Mouse (Mus musculus): ENCODE measurements around the gene Tcf7l2. TPM values are rescaled to one million over a fixed set of nuclear protein-coding genes. Genes with fewer than 3 reads are reported as not detected.

Gene Tcf7l2
- total and polyA plus RNA-seq, 2 experiments, result 3.2 to 14.6 TPM

DNA sequence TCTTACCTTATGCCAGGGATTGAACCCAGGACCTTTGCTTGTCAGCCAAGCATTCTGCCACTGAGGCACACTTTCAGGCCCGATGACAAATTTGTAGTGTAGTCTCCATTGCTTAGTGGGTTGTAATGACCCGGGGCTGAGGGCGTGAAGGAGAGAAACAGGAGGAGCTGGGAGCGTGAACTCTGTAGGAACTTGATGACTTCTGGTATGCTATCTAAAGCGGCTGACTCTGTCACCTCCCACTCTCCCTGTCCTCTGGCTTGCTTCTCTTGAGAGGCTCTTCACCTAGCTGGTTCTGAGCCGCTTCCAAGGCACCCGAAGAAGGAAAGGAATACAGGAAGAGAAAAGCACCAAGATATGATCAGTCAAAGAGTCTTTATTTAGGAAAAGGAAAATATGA lies 100.4 kb downstream of the Tcf7l2 start:
- Histone ChIP-seq H3K9ac (ENCODE audit: low read depth, low read length) (no peak overlapping the region), H3K36me3 (ENCODE audit: control insufficient read depth, insufficient read depth, low read length) (no peaks in the 10 kb centered on the region), H3K4me1 (ENCODE audit: control insufficient read depth, insufficient read depth, low read length) (peaks cover 31% of the 10 kb centered on the region), H3K27me3 (ENCODE audit: control insufficient read depth, insufficient read depth, low read length) (no peaks in the 10 kb centered on the region), H3K27ac (replicated peaks; ENCODE audit: insufficient read depth, low read depth, low read length) (no peak overlapping the region), H3K79me2 (ENCODE audit: control insufficient read depth, insufficient read depth, low read length) (peaks cover 18% of the 10 kb centered on the region), H3K4me3 (ENCODE audit: insufficient read depth, low read depth, low read length) (no peak overlapping the region)
- TF ChIP-seq POLR2A (IDR thresholded peaks at IDR 0.05; ENCODE audit: extremely low read depth, insufficient read depth, low read length) (no peak), CTCF (IDR thresholded peaks at IDR 0.05; ENCODE audit: low read depth, low read length) (no peak)
- DNase-seq (ENCODE audit: extremely low read depth, low read depth, low spot score), result no peak
- WGBS, result 59% methylated on average over 7 of the region's 7 CpGs

DNA sequence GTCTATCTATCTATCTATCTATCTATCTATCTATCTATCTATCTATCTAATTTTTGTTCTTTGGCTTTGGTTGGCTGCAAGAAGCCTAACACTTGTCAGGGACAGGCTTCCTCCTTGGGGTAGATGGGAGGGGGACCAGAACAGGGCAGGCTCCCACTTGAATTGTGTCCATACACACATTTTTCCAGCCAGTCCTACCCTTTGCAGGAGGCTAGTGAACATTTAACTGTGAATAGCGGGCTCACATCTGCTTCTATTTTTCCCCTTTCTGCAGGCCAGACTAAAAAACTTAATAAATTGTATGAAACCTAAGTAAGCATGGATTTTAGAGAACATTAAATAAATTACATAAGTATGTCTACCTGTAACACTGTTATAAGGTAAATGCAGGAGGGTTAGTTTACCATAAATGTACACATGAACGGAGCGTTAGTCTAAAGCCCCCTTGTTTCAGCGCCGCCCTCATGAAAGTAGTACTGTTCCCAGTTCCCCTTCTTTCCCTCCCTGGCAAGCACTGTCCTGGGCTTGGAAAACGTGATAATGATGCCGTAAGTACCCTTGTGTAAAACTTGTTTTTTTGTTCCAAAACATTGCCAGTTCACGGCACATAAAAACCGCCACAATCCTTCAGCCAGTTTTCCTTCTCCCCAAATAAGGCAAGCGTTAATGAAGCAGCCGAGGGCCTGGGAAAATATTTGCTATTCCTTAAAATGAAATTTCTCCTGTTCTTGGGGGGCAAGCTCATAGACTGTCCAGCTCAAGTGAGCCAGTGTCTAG lies 101.7 kb downstream of the Tcf7l2 start:
- peaks cover 27% of the 10 kb centered on the region for H3K4me1 ChIP-seq (ENCODE audit: control insufficient read depth, insufficient read depth, low read length)
- no peak for DNase-seq (ENCODE audit: extremely low read depth, low read depth, low spot score)
- no peaks in the 10 kb centered on the region for H3K36me3 ChIP-seq (ENCODE audit: control insufficient read depth, insufficient read depth, low read length)
- peaks cover 20% of the 10 kb centered on the region; the same call in 1 of the 2 replicates for H3K79me2 ChIP-seq (ENCODE audit: control insufficient read depth, insufficient read depth, low read length)
- no peak overlapping the region for H3K4me3 ChIP-seq (ENCODE audit: insufficient read depth, low read depth, low read length)
- no peak for TF ChIP-seq CTCF (IDR thresholded peaks at IDR 0.05; ENCODE audit: low read depth, low read length)
- TF ChIP-seq POLR2A (IDR thresholded peaks at IDR 0.05; ENCODE audit: extremely low read depth, insufficient read depth, low read length), result no peak
- no peak overlapping the region for H3K27ac ChIP-seq (replicated peaks; ENCODE audit: insufficient read depth, low read depth, low read length)
- H3K27me3 ChIP-seq (ENCODE audit: control insufficient read depth, insufficient read depth, low read length), result no peaks in the 10 kb centered on the region
- 92% methylated on average over 11 of the region's 11 CpGs for WGBS
- no peak overlapping the region for H3K9ac ChIP-seq (ENCODE audit: low read depth, low read length)

DNA sequence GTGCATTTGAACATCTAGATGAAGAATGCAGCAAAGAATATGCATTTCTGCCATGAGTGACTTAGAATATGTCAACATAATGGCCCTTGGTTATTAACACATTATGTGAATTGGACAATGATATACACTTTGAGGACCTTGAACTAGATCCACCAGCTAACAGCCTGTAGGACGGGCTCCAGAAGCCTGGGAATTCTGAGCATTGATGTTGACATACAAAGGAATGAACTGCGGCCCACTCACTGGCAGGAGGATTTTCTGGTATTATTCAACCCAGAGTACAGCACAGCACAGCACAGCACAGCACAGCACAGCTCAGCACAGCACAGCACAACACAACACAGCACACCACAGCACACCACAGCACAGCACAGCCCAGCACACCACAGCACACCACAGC lies 104.1 kb downstream of the Tcf7l2 start:
- TF ChIP-seq POLR2A (IDR thresholded peaks at IDR 0.05; ENCODE audit: extremely low read depth, insufficient read depth, low read length), result no peak
- TF ChIP-seq CTCF (IDR thresholded peaks at IDR 0.05; ENCODE audit: low read depth, low read length), result no peak
- no peaks in the 10 kb centered on the region for H3K27me3 ChIP-seq (ENCODE audit: control insufficient read depth, insufficient read depth, low read length)
- H3K27ac ChIP-seq (replicated peaks; ENCODE audit: insufficient read depth, low read depth, low read length), result no peak overlapping the region
- H3K4me1 ChIP-seq (ENCODE audit: control insufficient read depth, insufficient read depth, low read length), result peaks cover 11% of the 10 kb centered on the region
- WGBS, result 21% methylated on average over 2 of the region's 2 CpGs
- DNase-seq (ENCODE audit: extremely low read depth, low read depth, low spot score), result no peak
- no peak overlapping the region for H3K9ac ChIP-seq (ENCODE audit: low read depth, low read length)
- H3K79me2 ChIP-seq (ENCODE audit: control insufficient read depth, insufficient read depth, low read length), result peaks cover 24% of the 10 kb centered on the region; the same call in 1 of the 2 replicates
- H3K4me3 ChIP-seq (ENCODE audit: insufficient read depth, low read depth, low read length), result no peak overlapping the region
- no peaks in the 10 kb centered on the region for H3K36me3 ChIP-seq (ENCODE audit: control insufficient read depth, insufficient read depth, low read length)

DNA sequence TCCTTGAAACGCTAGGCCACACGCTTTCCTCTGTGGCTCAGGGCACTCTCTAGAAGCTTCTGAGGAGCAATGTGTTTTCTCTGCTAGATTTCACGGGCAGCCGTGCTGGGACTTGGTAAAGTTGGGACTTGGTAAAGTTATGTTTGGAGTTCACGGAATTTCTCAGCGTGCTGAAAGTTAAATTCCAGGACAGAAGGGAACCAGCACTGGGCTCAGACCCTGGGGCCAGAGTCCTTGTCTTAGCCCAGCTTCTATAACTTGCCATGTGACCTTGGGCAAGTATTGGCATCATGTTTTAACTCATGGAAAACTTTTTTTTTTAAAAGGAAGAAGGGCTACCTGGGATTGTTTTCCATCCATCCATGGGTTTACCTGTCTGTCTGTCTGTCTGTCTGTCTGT lies 104.6 kb downstream of the Tcf7l2 start:
- H3K36me3 ChIP-seq (ENCODE audit: control insufficient read depth, insufficient read depth, low read length), result no peaks in the 10 kb centered on the region
- H3K79me2 ChIP-seq (ENCODE audit: control insufficient read depth, insufficient read depth, low read length), result peaks cover 24% of the 10 kb centered on the region; the same call in 1 of the 2 replicates
- H3K4me1 ChIP-seq (ENCODE audit: control insufficient read depth, insufficient read depth, low read length), result peaks cover 10% of the 10 kb centered on the region
- no peak for DNase-seq (ENCODE audit: extremely low read depth, low read depth, low spot score)
- no peak overlapping the region for H3K4me3 ChIP-seq (ENCODE audit: insufficient read depth, low read depth, low read length)
- no peak overlapping the region for H3K9ac ChIP-seq (ENCODE audit: low read depth, low read length)
- no peak for TF ChIP-seq CTCF (IDR thresholded peaks at IDR 0.05; ENCODE audit: low read depth, low read length)
- no peak for TF ChIP-seq POLR2A (IDR thresholded peaks at IDR 0.05; ENCODE audit: extremely low read depth, insufficient read depth, low read length)
- 81% methylated on average over 6 of the region's 6 CpGs for WGBS
- no peak overlapping the region for H3K27ac ChIP-seq (replicated peaks; ENCODE audit: insufficient read depth, low read depth, low read length)
- no peaks in the 10 kb centered on the region for H3K27me3 ChIP-seq (ENCODE audit: control insufficient read depth, insufficient read depth, low read length)

DNA sequence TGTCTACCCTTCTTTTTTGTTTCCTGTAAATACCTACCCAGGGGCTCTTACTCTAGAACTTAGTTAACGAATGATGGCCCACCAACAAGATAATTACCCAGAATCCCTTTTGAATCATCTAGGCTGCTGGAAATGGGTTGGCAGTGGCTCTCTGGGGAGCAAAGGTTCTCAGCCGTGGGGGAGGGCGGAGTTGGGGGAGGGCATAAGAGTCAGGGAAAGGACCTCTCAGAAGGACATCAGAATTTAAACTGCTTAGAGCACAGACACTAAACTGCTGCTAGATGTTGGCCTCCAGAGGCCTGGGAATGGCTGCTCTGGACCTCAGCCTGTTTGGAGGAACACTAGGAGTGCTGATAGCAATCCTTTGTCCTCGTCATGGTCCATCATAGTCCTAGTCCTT lies 105.4 kb downstream of the Tcf7l2 start:
- no peak for DNase-seq (ENCODE audit: extremely low read depth, low read depth, low spot score)
- Histone ChIP-seq H3K4me3 (ENCODE audit: insufficient read depth, low read depth, low read length) (no peak overlapping the region), H3K27ac (replicated peaks; ENCODE audit: insufficient read depth, low read depth, low read length) (no peak overlapping the region), H3K4me1 (ENCODE audit: control insufficient read depth, insufficient read depth, low read length) (peaks cover 14% of the 10 kb centered on the region), H3K36me3 (ENCODE audit: control insufficient read depth, insufficient read depth, low read length) (no peaks in the 10 kb centered on the region), H3K9ac (ENCODE audit: low read depth, low read length) (no peak overlapping the region), H3K27me3 (ENCODE audit: control insufficient read depth, insufficient read depth, low read length) (no peaks in the 10 kb centered on the region), H3K79me2 (ENCODE audit: control insufficient read depth, insufficient read depth, low read length) (peaks cover 24% of the 10 kb centered on the region; the same call in 1 of the 2 replicates)
- TF ChIP-seq CTCF (IDR thresholded peaks at IDR 0.05; ENCODE audit: low read depth, low read length) (no peak), POLR2A (IDR thresholded peaks at IDR 0.05; ENCODE audit: extremely low read depth, insufficient read depth, low read length) (no peak)
- WGBS, result 53% methylated on average over 4 of the region's 4 CpGs

Measured in liver, adult 2 months (tissue).